Mouse (Mus musculus) heart, embryonic 11.5 days (tissue): ENCODE data around the gene Iqcn. TPM values are rescaled to one million over a fixed set of nuclear protein-coding genes. Genes with fewer than 3 reads are reported as not detected.

ENCODE experiments used
- ATAC-seq: fragments of 200-750 bp; cut with Nextera tagmentation; replicated peaks from 2 replicates; pipeline ENCODE4 v1.8.0; 2017; ENCODE audit warnings: moderate library complexity; ENCODE audit not compliant: insufficient number of reproducible peaks, low FRiP score, low TSS enrichment
- H3K27ac ChIP-seq: fragments of 300-500 bp; sonication (generic); 2 replicates; pipeline ENCODE4 v1.5.1; 2014; ENCODE audit warnings: mild to moderate bottlenecking, low read depth, low read length
- H3K27me3 ChIP-seq: fragments of 300-500 bp; sonication (generic); 2 replicates; pipeline ENCODE4 v1.6.1; 2014; ENCODE audit warnings: mild to moderate bottlenecking, low read length, mixed read lengths; ENCODE audit not compliant: control insufficient read depth, insufficient read depth
- H3K36me3 ChIP-seq: fragments of 300-500 bp; sonication (generic); 2 replicates; pipeline ENCODE4 v1.6.1; 2014; ENCODE audit warnings: mild to moderate bottlenecking, low read length, moderate library complexity, mixed read lengths; ENCODE audit not compliant: control insufficient read depth, insufficient read depth
- H3K4me1 ChIP-seq: fragments of 300-500 bp; sonication (generic); 2 replicates; pipeline ENCODE4 v1.6.1; 2014; ENCODE audit warnings: low read length; ENCODE audit not compliant: control insufficient read depth, insufficient read depth
- H3K4me2 ChIP-seq: fragments of 300-500 bp; sonication (generic); 2 replicates; pipeline ENCODE4 v1.6.1; 2014; ENCODE audit warnings: mild to moderate bottlenecking, moderate library complexity
- H3K4me3 ChIP-seq: fragments of 300-500 bp; sonication (generic); 2 replicates; pipeline ENCODE4 v1.5.1; 2014; ENCODE audit warnings: low read depth, low read length
- H3K9ac ChIP-seq: fragments of 300-500 bp; sonication (generic); 2 replicates; pipeline ENCODE4 v1.6.1; 2014; ENCODE audit warnings: mild to moderate bottlenecking, low read depth, low read length, moderate library complexity
- H3K9me3 ChIP-seq: fragments of 300-500 bp; sonication (generic); replicated peaks from 2 replicates; pipeline ENCODE4 v1.6.1; 2016; ENCODE audit warnings: low read length; ENCODE audit not compliant: control insufficient read depth
- WGBS: fragments of 180-500 bp; shearing (Covaris S2); extraction: QIAGEN DNeasy Blood & Tissue Kit; methylation state at CpG from one replicate; pipeline ENCODE4 v1.1.7; 2014; ENCODE audit not compliant: insufficient replicate concordance; 5-methylcytosine and 5-hydroxymethylcytosine counted together
- polyA plus RNA-seq: library from polyadenylated mRNA; unstranded; fragments of >200 nt; fragmentation: Nextera tagmentation; extraction: Ambion mirVana; gene quantifications from 2 replicates; pipeline ENCODE4 v1.2.1, GENCODE M21; 2014

The Iqcn gene
- polyA plus RNA-seq, 1 experiment from 2014 or later = not detected

GRCm38 (mm10) chr8:70713991-70714390 is 10.7 kb downstream of the Iqcn start:
- no peaks in the 10 kb centered on the region for H3K36me3 ChIP-seq
- no peak overlapping the region for H3K4me2 ChIP-seq
- H3K4me1 ChIP-seq = no peaks in the 10 kb centered on the region
- H3K9me3 ChIP-seq = no peaks in the 10 kb centered on the region
- no peak overlapping the region for H3K9ac ChIP-seq
- H3K27ac ChIP-seq = no peak overlapping the region
- no peak for ATAC-seq
- H3K4me3 ChIP-seq = no peak overlapping the region
- WGBS = 68% methylated on average over 7 of the region's 7 CpGs
- H3K27me3 ChIP-seq = peaks cover 24% of the 10 kb centered on the region

- ATAC-seq = no peak
- peaks cover 26% of the 10 kb centered on the region for H3K27me3 ChIP-seq
- H3K4me3 ChIP-seq = no peak overlapping the region
- 60% methylated on average over 2 of the region's 2 CpGs for WGBS
- no peak overlapping the region for H3K9ac ChIP-seq
- no peaks in the 10 kb centered on the region for H3K36me3 ChIP-seq
- H3K4me2 ChIP-seq = no peak overlapping the region
- no peak overlapping the region for H3K27ac ChIP-seq
- no peaks in the 10 kb centered on the region for H3K9me3 ChIP-seq
- no peaks in the 10 kb centered on the region for H3K4me1 ChIP-seq
These were observed 11.8 kb downstream of the Iqcn start for GRCm38 (mm10) chr8:70715086-70715485.

GRCm38 (mm10) chr8:70716521-70717400 is 13.5 kb downstream of the Iqcn start:
- Histone ChIP-seq H3K4me1 (no peaks in the 10 kb centered on the region), H3K27me3 (peaks cover 23% of the 10 kb centered on the region), H3K4me3 (no peak overlapping the region), H3K27ac (no peak overlapping the region), H3K36me3 (no peaks in the 10 kb centered on the region), H3K9ac (no peak overlapping the region), H3K4me2 (no peak overlapping the region), H3K9me3 (no peaks in the 10 kb centered on the region)
- 75% methylated on average over 40 of the region's 40 CpGs for WGBS
- no peak for ATAC-seq

- H3K9ac ChIP-seq = no peak within 1 kb of the TSS
- H3K4me3 ChIP-seq = no peak within 1 kb of the TSS
- peaks cover 20% of the 10 kb centered on the region for H3K27me3 ChIP-seq
- WGBS = 4% methylated on average over 19 of the region's 19 CpGs
- no peak within 1 kb of the TSS for H3K4me2 ChIP-seq
- no peaks in the 10 kb centered on the region for H3K4me1 ChIP-seq
- H3K27ac ChIP-seq = no peak within 1 kb of the TSS
- H3K36me3 ChIP-seq = no peaks in the 10 kb centered on the region
- no peaks in the 10 kb centered on the region for H3K9me3 ChIP-seq
- no peak for ATAC-seq
These were observed 15.0 kb downstream of the Iqcn start, which contains the start of gene Gm3336 for GRCm38 (mm10) chr8:70718297-70718696. Gene Gm3336 (plus strand): TSS chr8:70718543.

- Histone ChIP-seq H3K9me3 (no peaks in the 10 kb centered on the region), H3K27ac (no peak overlapping the region), H3K4me1 (no peaks in the 10 kb centered on the region), H3K9ac (no peak overlapping the region), H3K27me3 (peaks cover 20% of the 10 kb centered on the region), H3K4me2 (no peak overlapping the region), H3K36me3 (no peaks in the 10 kb centered on the region), H3K4me3 (no peak overlapping the region)
- no peak for ATAC-seq
- WGBS = 50% methylated on average over 9 of the region's 9 CpGs
These were observed 16.6 kb downstream of the Iqcn start for GRCm38 (mm10) chr8:70719796-70720270.

- Histone ChIP-seq H3K27ac (no peak overlapping the region), H3K4me2 (no peak overlapping the region), H3K36me3 (no peaks in the 10 kb centered on the region), H3K9me3 (no peaks in the 10 kb centered on the region), H3K4me1 (no peaks in the 10 kb centered on the region), H3K4me3 (no peak overlapping the region), H3K9ac (no peak overlapping the region), H3K27me3 (peaks cover 24% of the 10 kb centered on the region)
- WGBS = 5% methylated on average over 3 of the region's 3 CpGs
- ATAC-seq = no peak
These were observed 17.5 kb downstream of the Iqcn start for GRCm38 (mm10) chr8:70720739-70721138.

GRCm38 (mm10) chr8:70721601-70722000 is 18.3 kb downstream of the Iqcn start:
- H3K27me3 ChIP-seq = peaks cover 22% of the 10 kb centered on the region
- WGBS = 84% methylated on average over 8 of the region's 8 CpGs

GRCm38 (mm10) chr8:70723486-70724210 is 20.4 kb downstream of the Iqcn start, which contains the start of gene Pde4c:
Gene Pde4c (plus strand): TSS chr8:70723720.
- no peak for ATAC-seq
- Histone ChIP-seq H3K36me3 (no peaks in the 10 kb centered on the region), H3K27me3 (peaks cover 28% of the 10 kb centered on the region), H3K4me1 (no peaks in the 10 kb centered on the region), H3K4me2 (no peak within 1 kb of the TSS), H3K27ac (no peak within 1 kb of the TSS), H3K4me3 (no peak within 1 kb of the TSS), H3K9me3 (no peaks in the 10 kb centered on the region), H3K9ac (no peak within 1 kb of the TSS)
- 50% methylated on average over 7 of the region's 7 CpGs for WGBS

More at GRCm38 (mm10) chr8:70721601-70722000, 18.3 kb downstream of the Iqcn start:
- Histone ChIP-seq H3K4me3 (no peak overlapping the region), H3K4me1 (no peaks in the 10 kb centered on the region), H3K36me3 (no peaks in the 10 kb centered on the region), H3K9ac (no peak overlapping the region), H3K27ac (no peak overlapping the region), H3K9me3 (no peaks in the 10 kb centered on the region), H3K4me2 (no peak overlapping the region)
- ATAC-seq = no peak
